Mouse (Mus musculus): ENCODE data around the gene Hsd11b2.

DNA sequence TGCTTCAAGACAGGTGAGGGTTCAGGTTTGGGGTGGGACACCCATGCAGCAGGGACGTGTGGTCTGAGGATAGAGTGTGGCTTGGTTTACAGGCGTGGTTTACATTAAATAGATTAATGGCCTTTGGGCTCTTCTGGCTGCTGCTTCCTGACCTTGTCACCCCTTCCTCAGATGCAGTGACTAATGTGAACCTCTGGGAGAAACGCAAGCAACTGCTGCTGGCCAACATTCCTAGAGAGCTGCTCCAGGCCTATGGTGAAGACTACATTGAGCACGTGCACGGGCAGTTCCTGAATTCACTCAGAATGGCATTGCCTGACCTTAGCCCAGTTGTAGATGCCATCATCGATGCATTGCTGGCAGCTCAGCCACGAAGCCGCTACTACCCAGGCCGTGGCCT lies 4.3 kb downstream of the Hsd11b2 start:
- TF ChIP-seq GATA1 (IDR thresholded peaks at IDR 0.05; ENCODE audit: low read length): no peak
- TF ChIP-seq TAL1 (IDR thresholded peaks at IDR 0.05; ENCODE audit: low read length): no peak

All from erythroblast, embryonic 14.5 days (primary cell).